Mouse (Mus musculus) spleen, adult 2 months (tissue): ENCODE data around the gene Hs3st5. TPM values are rescaled to one million over a fixed set of nuclear protein-coding genes. Genes with fewer than 3 reads are reported as not detected.

ENCODE experiments used
- DNase-seq, 2 experiments: peaks; one replicate each; pipeline versions ENCODE4 v3.0.0 to v3.0.0-alpha.2; 2012 to 2021; ENCODE audit warnings: low spot score in 2 of 2, low read depth in 1 of 2
- H3K27ac ChIP-seq: fragments of 200-500 bp; 2 replicates; pipeline ENCODE4 v1.5.1; 2012; ENCODE audit warnings: low read length, inconsistent platforms; ENCODE audit not compliant: insufficient read depth
- H3K27me3 ChIP-seq: fragments of 200-500 bp; 2 replicates; pipeline ENCODE4 v1.6.1; 2012; ENCODE audit warnings: mild to moderate bottlenecking, moderate library complexity, low read length, inconsistent platforms; ENCODE audit not compliant: control insufficient read depth, insufficient read depth
- H3K36me3 ChIP-seq: fragments of 200-500 bp; 2 replicates; pipeline ENCODE4 v1.6.1; 2012; ENCODE audit warnings: mild to moderate bottlenecking, low read length, inconsistent platforms; ENCODE audit not compliant: control insufficient read depth, insufficient read depth
- H3K4me1 ChIP-seq: fragments of 200-500 bp; 2 replicates; pipeline ENCODE4 v1.6.1; 2011; ENCODE audit warnings: inconsistent platforms; ENCODE audit not compliant: control insufficient read depth, insufficient read depth, insufficient read length
- H3K4me3 ChIP-seq: fragments of 200-500 bp; 2 replicates; pipeline ENCODE4 v1.5.1; 2011; ENCODE audit warnings: mild to moderate bottlenecking, inconsistent platforms; ENCODE audit not compliant: insufficient read depth, insufficient read length; ENCODE audit errors: extremely low read depth
- CTCF ChIP-seq: fragments of 200-500 bp; IDR thresholded peaks from 2 replicates; pipeline ENCODE4 v1.5.1; 2011; ENCODE audit warnings: mild to moderate bottlenecking, inconsistent platforms; ENCODE audit not compliant: insufficient read depth, insufficient read length, insufficient replicate concordance; ENCODE audit errors: extremely low read depth
- POLR2A ChIP-seq: fragments of 200-500 bp; IDR thresholded peaks from 2 replicates; pipeline ENCODE4 v1.6.1; 2011; ENCODE audit warnings: low read depth, low read length, inconsistent platforms
- WGBS: fragments of 180-500 bp; shearing (Covaris S2); methylation state at CpG from one replicate; pipeline ENCODE4 v1.1.7; 2018; 5-methylcytosine and 5-hydroxymethylcytosine counted together
- polyA plus RNA-seq: library from polyadenylated mRNA; depleted of rRNA; stranded (reverse); fragments of >200 nt; gene quantifications from 2 replicates; pipeline ENCODE4 v1.2.3, GENCODE M21; 2012; rRNA removed

Hs3st5 gene
- polyA plus RNA-seq = not detected in 2 replicates

- no peak for DNase-seq
- H3K36me3 ChIP-seq = no peaks in the 10 kb centered on the region
- peaks cover 4% of the 10 kb centered on the region; the same call in 1 of the 2 replicates for H3K27me3 ChIP-seq
- TF ChIP-seq POLR2A (no peak), CTCF (no peak)
- no peaks in the 10 kb centered on the region for H3K4me1 ChIP-seq
- 2% methylated on average over 71 of the region's 71 CpGs for WGBS
- H3K4me3 ChIP-seq = no peak within 1 kb of the TSS
- H3K27ac ChIP-seq = no peak within 1 kb of the TSS
Observed at GRCm38 (mm10) chr10:36506727-36507555, at the start of gene Hs3st5. Gene Hs3st5 (plus strand): TSS chr10:36506814.

- TF ChIP-seq CTCF (no peak), POLR2A (no peak)
- Histone ChIP-seq H3K4me1 (no peaks in the 10 kb centered on the region), H3K36me3 (no peaks in the 10 kb centered on the region), H3K4me3 (no peak overlapping the region), H3K27ac (no peak overlapping the region), H3K27me3 (no peaks in the 10 kb centered on the region)
- WGBS = 84% methylated on average over 3 of the region's 3 CpGs
- no peak for DNase-seq
Observed at GRCm38 (mm10) chr10:36468664-36469063, 38.0 kb upstream of the Hs3st5 start.

GRCm38 (mm10) chr10:36471135-36471534, 35.5 kb upstream of the Hs3st5 start:
- Histone ChIP-seq H3K4me3 (no peak overlapping the region), H3K27me3 (no peaks in the 10 kb centered on the region), H3K27ac (no peak overlapping the region), H3K4me1 (no peaks in the 10 kb centered on the region), H3K36me3 (no peaks in the 10 kb centered on the region)
- TF ChIP-seq CTCF = no peak
- no peak for TF ChIP-seq POLR2A
- no peak for DNase-seq
- WGBS = 67% methylated on average over 3 of the region's 3 CpGs

- Histone ChIP-seq H3K4me1 (no peaks in the 10 kb centered on the region), H3K36me3 (no peaks in the 10 kb centered on the region), H3K27ac (no peak overlapping the region), H3K4me3 (no peak overlapping the region), H3K27me3 (no peaks in the 10 kb centered on the region)
- no peak for DNase-seq
- 47% methylated on average over 3 of the region's 3 CpGs for WGBS
- TF ChIP-seq CTCF (no peak), POLR2A (no peak)
Observed at GRCm38 (mm10) chr10:36474834-36475233, 31.8 kb upstream of the Hs3st5 start.

- Histone ChIP-seq H3K36me3 (no peaks in the 10 kb centered on the region), H3K27me3 (no peaks in the 10 kb centered on the region), H3K4me1 (no peaks in the 10 kb centered on the region), H3K4me3 (no peak overlapping the region), H3K27ac (no peak overlapping the region)
- no peak for TF ChIP-seq POLR2A
- TF ChIP-seq CTCF = no peak
- 79% methylated on average over 4 of the region's 4 CpGs for WGBS
- no peak for DNase-seq
Observed at GRCm38 (mm10) chr10:36477543-36477942, 29.1 kb upstream of the Hs3st5 start.

GRCm38 (mm10) chr10:36483362-36483761, 23.3 kb upstream of the Hs3st5 start:
- H3K27me3 ChIP-seq = no peaks in the 10 kb centered on the region
- WGBS = 82% methylated on average over 2 of the region's 2 CpGs
- H3K27ac ChIP-seq = no peak overlapping the region
- no peak for DNase-seq
- TF ChIP-seq CTCF (no peak), POLR2A (no peak)
- H3K4me3 ChIP-seq = no peak overlapping the region
- H3K36me3 ChIP-seq = no peaks in the 10 kb centered on the region
- H3K4me1 ChIP-seq = no peaks in the 10 kb centered on the region

GRCm38 (mm10) chr10:36484011-36484410, 22.6 kb upstream of the Hs3st5 start:
- TF ChIP-seq POLR2A (no peak), CTCF (no peak)
- Histone ChIP-seq H3K4me1 (no peaks in the 10 kb centered on the region), H3K36me3 (no peaks in the 10 kb centered on the region), H3K27ac (no peak overlapping the region), H3K27me3 (no peaks in the 10 kb centered on the region), H3K4me3 (no peak overlapping the region)
- no peak for DNase-seq
- 85% methylated on average over 3 of the region's 3 CpGs for WGBS
